Mouse (Mus musculus) cerebellum, adult 2 months (tissue): Measurements from ENCODE around the gene Pth1r.

Source experiments
- CTCF ChIP-seq: fragments of 200-500 bp; IDR thresholded peaks from 2 replicates; pipeline ENCODE4 v1.5.1; 2011; ENCODE audit warnings: low read depth, mild to moderate bottlenecking, control low read depth, low read length, moderate library complexity, borderline replicate concordance; ENCODE audit not compliant: insufficient read depth
- POLR2A ChIP-seq: fragments of 200-500 bp; IDR thresholded peaks from 2 replicates; pipeline ENCODE4 v1.6.1; 2011; ENCODE audit warnings: low read length, control low read depth, borderline replicate concordance; ENCODE audit not compliant: insufficient read depth

- TF ChIP-seq POLR2A = no peak
- TF ChIP-seq CTCF = no peak
Measured at GRCm38 (mm10) chr9:110685187-110685586, 61.8 kb downstream of the Pth1r start.
